Mouse (Mus musculus): ENCODE results near the gene Sv2b.

DNA sequence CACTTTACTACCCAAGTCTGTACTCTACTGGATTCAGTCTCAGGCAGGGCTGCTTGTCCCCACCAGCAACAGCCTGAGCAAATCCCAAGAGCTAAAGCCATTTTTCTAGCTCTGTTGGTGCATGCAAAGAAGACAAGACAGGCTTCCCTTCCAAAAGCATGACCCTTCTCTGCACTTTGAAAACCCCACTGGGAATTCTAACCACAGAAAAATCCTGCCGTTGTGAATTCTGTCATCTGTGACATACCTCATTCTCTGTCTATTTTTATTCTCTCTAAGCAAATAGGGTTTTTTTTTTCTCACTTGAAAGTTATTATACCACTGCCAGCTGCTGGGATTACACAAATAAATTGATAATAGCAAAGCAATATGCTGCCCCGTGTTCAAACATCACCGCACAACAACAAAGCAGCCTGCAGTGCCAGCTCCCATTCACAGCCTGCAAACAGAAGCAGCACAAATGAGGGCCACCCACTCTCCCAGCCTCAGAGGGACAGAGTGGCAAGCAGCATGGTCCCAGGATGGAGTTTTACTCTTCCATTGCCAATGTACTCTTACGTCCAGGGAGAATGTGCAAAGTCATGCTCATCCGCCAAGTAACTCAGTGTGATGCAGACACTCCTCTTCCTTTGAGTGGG is 13.7 kb downstream of the Sv2b start:
- TF ChIP-seq CTCF (IDR thresholded peaks at IDR 0.05; ENCODE audit: extremely low read depth, insufficient read depth, insufficient read length, insufficient replicate concordance): no peak
- no peak for TF ChIP-seq POLR2A (IDR thresholded peaks at IDR 0.05; ENCODE audit: low read depth, low read length)

Measured in spleen, adult 2 months (tissue).